9 mouse cellular contexts compared by ENCODE assay signal in the genomic region with DNA sequence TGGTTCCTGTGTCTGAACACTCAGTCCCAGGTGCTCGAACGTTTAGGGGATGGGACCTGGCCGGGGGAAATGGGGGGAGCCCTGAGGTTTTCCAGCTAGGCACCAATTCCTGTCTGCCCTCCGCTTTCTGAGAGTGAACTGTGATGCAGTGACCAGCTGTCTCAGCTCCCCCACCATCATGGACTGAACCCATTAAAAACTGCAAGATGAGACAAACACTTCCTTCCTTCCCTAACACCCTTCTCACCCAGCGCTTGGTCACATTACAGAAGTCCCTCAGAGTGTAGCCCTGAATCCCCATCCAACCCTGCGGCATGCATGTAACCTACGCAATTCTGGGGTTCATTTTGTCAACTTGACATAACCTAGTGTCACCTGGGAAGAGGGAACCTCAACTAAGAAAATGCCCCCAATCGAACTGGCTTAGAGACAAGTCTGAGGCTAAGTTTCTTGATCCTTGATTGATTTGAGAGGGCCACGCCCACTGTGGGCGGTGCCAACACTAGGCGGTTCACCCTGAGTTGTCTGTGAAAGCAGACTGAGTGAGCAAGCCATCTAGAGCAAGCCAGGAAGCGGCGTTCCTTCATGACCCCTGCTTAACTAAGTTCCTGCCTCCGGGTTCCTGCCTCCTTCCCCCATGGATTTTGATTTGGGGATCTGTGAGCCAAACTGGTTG. TPM values are rescaled to one million over a fixed set of nuclear protein-coding genes. Genes with fewer than 3 reads are reported as not detected.
DNase-seq lines count a peak whose midpoint lies in the region; ATAC-seq and TF ChIP-seq lines count a peak whose summit lies in the region.
"Had no signal": no experiment of that assay in that cellular context is flagged by ENCODE, and none has a peak within 500 bp of the region (broad histone marks: within the 10 kb centered on the region; RNA-seq: fewer than 3 reads in every experiment).

No protein-coding gene starts in this region.

- no peak for TF ChIP-seq POLR2A in olfactory bulb, adult 2 months (IDR thresholded peaks at IDR 0.05; ENCODE audit: insufficient read depth, low read depth, low read length)

- 0 out of 2 replicates have a peak overlapping the region, but pooled peaks have one; percentile 13 for H3K27ac ChIP-seq in heart, embryonic 15.5 days
- no peak overlapping the region for H3K27ac ChIP-seq in liver, postnatal 0 days (ENCODE audit: low read depth)
- peak overlapping the region; percentile 23 for H3K27ac ChIP-seq in olfactory bulb, adult 2 months (ENCODE audit: insufficient read depth, low read depth, low read length)
- H3K27ac ChIP-seq: heart, adult 2 months had no signal

- H3K27me3 ChIP-seq in heart, embryonic 15.5 days: no peaks in the 10 kb centered on the region
- no peaks in the 10 kb centered on the region for H3K27me3 ChIP-seq in liver, postnatal 0 days (ENCODE audit: insufficient read depth, low read length)

- no peak overlapping the region for H3K4me3 ChIP-seq in heart, embryonic 15.5 days
- no peak overlapping the region for H3K4me3 ChIP-seq in liver, postnatal 0 days (ENCODE audit: low read depth, low read length)
- no peak overlapping the region for H3K4me3 ChIP-seq in olfactory bulb, adult 2 months (ENCODE audit: insufficient read depth, low read depth, low read length)
- H3K4me3 ChIP-seq: heart, adult 2 months had no signal

- ATAC-seq in CD4-positive, CD25-positive, alpha-beta regulatory T cell, adult 4 months: no peak
- no peak for ATAC-seq in heart, embryonic 15.5 days (replicated peaks; ENCODE audit: insufficient number of reproducible peaks, insufficient read depth, low FRiP score, low read depth)
- ATAC-seq in liver, postnatal 0 days: no peak

- DNase-seq in CD4-positive, CD25-positive, alpha-beta regulatory T cell, adult 2 months (ENCODE audit: low read depth, low spot score): peak; percentile 47
- DNase-seq in R1 (ENCODE audit: low read depth, low spot score): peak; percentile 85
- DNase-seq in liver, postnatal 0 days: peak; percentile 52
- DNase-seq in ovary, postnatal 14 days (ENCODE audit: low spot score): no peak
- no peak for DNase-seq in layer of hippocampus, adult 9-11 months

- TF ChIP-seq EP300 in liver, postnatal 0 days (IDR thresholded peaks at IDR 0.05; ENCODE audit: low read depth): no peak

- no peak for TF ChIP-seq CTCF in liver, postnatal 0 days (IDR thresholded peaks at IDR 0.05; ENCODE audit: low read depth)
- no peak for TF ChIP-seq CTCF in olfactory bulb, adult 2 months (IDR thresholded peaks at IDR 0.05; ENCODE audit: insufficient read depth, low read depth, low read length)

- no peaks in the 10 kb centered on the region for H3K36me3 ChIP-seq in heart, embryonic 15.5 days
- no peaks in the 10 kb centered on the region for H3K36me3 ChIP-seq in liver, postnatal 0 days (replicated peaks; ENCODE audit: insufficient read depth, low read length)

- peaks cover 91% of the 10 kb centered on the region for H3K4me1 ChIP-seq in heart, embryonic 15.5 days (replicated peaks)
- peaks cover 45% of the 10 kb centered on the region for H3K4me1 ChIP-seq in liver, postnatal 0 days (ENCODE audit: insufficient read depth)
- peaks cover 91% of the 10 kb centered on the region for H3K4me1 ChIP-seq in olfactory bulb, adult 2 months (ENCODE audit: control insufficient read depth, insufficient read depth, low read length)

- 41% methylated on average over 14 of the region's 14 CpGs for WGBS in heart, embryonic 15.5 days
- WGBS in liver, postnatal 0 days (ENCODE audit: insufficient replicate concordance): 42% methylated on average over 14 of the region's 14 CpGs
- WGBS in olfactory bulb, adult 2 months: 37% methylated on average over 14 of the region's 14 CpGs

- H3K4me2 ChIP-seq in heart, embryonic 15.5 days: no peak overlapping the region
- no peak overlapping the region for H3K4me2 ChIP-seq in liver, postnatal 0 days (ENCODE audit: low read depth, low read length)

- no peaks in the 10 kb centered on the region for H3K9me3 ChIP-seq in heart, embryonic 15.5 days (replicated peaks)
- no peaks in the 10 kb centered on the region for H3K9me3 ChIP-seq in liver, postnatal 0 days (ENCODE audit: low read length)

- H3K9ac ChIP-seq in heart, embryonic 15.5 days: 0 out of 2 replicates have a peak overlapping the region, but pooled peaks have one; percentile 0
- no peak overlapping the region for H3K9ac ChIP-seq in liver, postnatal 0 days (replicated peaks)

RNA-seq across cellular contexts. Expression of gene Ncor2, which starts 41.9 kb away (rescaled TPM):
- 1 to 10 TPM; 4.0 to 6.1 TPM for polyA plus RNA-seq in CD4-positive, CD25-positive, alpha-beta regulatory T cell, adult 4 months (2017; shearing (Covaris generic))
- 14.9 and 22.2 TPM in 2 replicates for polyA plus RNA-seq in heart, embryonic 15.5 days (2015; fragmentation: Nextera tagmentation; extraction: Ambion mirVana)
- 3.1 and 3.4 TPM in 2 replicates for polyA plus RNA-seq in liver, postnatal 0 days (2015; fragmentation: Nextera tagmentation; extraction: Ambion mirVana)
- polyA plus RNA-seq in olfactory bulb, adult 2 months (2012; ENCODE audit: insufficient read depth, insufficient read length, low replicate concordance, missing spikeins): not detected in 2 replicates

Comparison
In these comparisons a context has a peak if more than half of its experiments do, and no peak if none do; other contexts are left out.
1. DNase-seq: peak in CD4-positive, CD25-positive, alpha-beta regulatory T cell, adult 2 months (single experiment), R1 (single experiment) and liver, postnatal 0 days (single experiment); none in ovary, postnatal 14 days (single experiment) and layer of hippocampus, adult 9-11 months (single experiment).